Mouse (Mus musculus) stomach, embryonic 15.5 days (tissue): ENCODE measurements around the gene Cib1. TPM values are rescaled to one million over a fixed set of nuclear protein-coding genes. Genes with fewer than 3 reads are reported as not detected.
A peak's percentile ranks its signal among the peaks of the same experiment; 100 is the strongest.

Source experiments
- ATAC-seq: fragments of 200-750 bp; cut with Nextera tagmentation; 2 replicates; pipeline ENCODE4 v1.8.0; 2017; ENCODE audit warnings: low read depth, moderate number of reproducible peaks, moderate TSS enrichment; ENCODE audit not compliant: insufficient read depth, low FRiP score
- H3K27ac ChIP-seq: fragments of 300-500 bp; sonication (generic); 2 replicates; pipeline ENCODE4 v1.5.1; 2015; ENCODE audit warnings: mild to moderate bottlenecking, inconsistent platforms
- H3K27me3 ChIP-seq: fragments of 300-500 bp; sonication (generic); replicated peaks from 2 replicates; pipeline ENCODE4 v1.6.1; 2015; ENCODE audit warnings: inconsistent platforms
- H3K36me3 ChIP-seq: fragments of 300-500 bp; sonication (generic); 2 replicates; pipeline ENCODE4 v1.6.1; 2015; ENCODE audit warnings: inconsistent platforms
- H3K4me1 ChIP-seq: fragments of 300-500 bp; sonication (generic); 2 replicates; pipeline ENCODE4 v1.6.1; 2015; ENCODE audit warnings: inconsistent platforms
- H3K4me2 ChIP-seq: fragments of 300-500 bp; sonication (generic); 2 replicates; pipeline ENCODE4 v1.6.1; 2015; ENCODE audit warnings: mild to moderate bottlenecking, inconsistent platforms
- H3K4me3 ChIP-seq: fragments of 300-500 bp; sonication (generic); replicated peaks from 2 replicates; pipeline ENCODE4 v1.5.1; 2015; ENCODE audit warnings: inconsistent platforms
- H3K9ac ChIP-seq: fragments of 300-500 bp; sonication (generic); 2 replicates; pipeline ENCODE4 v1.6.1; 2015; ENCODE audit warnings: inconsistent platforms
- H3K9me3 ChIP-seq: fragments of 300-500 bp; sonication (generic); 2 replicates; pipeline ENCODE4 v1.6.1; 2016; ENCODE audit warnings: inconsistent platforms
- WGBS: fragments of 180-500 bp; shearing (Covaris S2); methylation state at CpG from one replicate; pipeline ENCODE4 v1.1.7; 2015; 5-methylcytosine and 5-hydroxymethylcytosine counted together
- polyA plus RNA-seq: library from polyadenylated mRNA; unstranded; fragments of >200 nt; fragmentation: Nextera tagmentation; extraction: Ambion mirVana; gene quantifications from 2 replicates; pipeline ENCODE4 v1.2.1, GENCODE M21; 2015

Gene Cib1
- polyA plus RNA-seq, 1 experiment from 2014 or later = 158 TPM

DNA sequence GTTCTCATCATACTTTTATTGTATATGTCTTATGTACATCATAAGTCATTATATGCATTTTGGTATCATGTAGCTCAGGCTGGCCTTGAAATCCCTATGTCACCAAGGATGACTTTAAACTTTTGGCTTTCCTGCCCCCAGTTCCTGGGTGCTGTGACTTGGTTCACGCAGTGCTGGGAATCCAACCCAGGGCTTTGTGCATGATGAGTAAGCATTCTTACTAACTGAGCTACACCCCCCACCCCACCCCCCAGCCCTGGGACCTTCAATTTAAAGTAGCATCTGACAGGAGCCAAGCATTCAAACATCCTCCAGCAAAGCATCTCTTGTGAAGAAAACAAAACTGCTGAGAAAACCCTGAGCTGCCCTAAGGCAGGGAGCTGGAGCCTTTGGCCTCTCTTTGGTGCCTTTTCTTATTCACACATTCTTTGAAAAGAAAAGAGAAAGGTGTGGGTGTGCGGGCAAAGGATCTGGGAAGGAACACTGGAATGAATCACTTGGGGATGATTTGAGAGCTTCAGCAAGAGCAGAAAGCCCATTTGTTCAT, 44.0 kb downstream of the Cib1 start:
- 74% methylated on average over 2 of the region's 2 CpGs for WGBS

DNA sequence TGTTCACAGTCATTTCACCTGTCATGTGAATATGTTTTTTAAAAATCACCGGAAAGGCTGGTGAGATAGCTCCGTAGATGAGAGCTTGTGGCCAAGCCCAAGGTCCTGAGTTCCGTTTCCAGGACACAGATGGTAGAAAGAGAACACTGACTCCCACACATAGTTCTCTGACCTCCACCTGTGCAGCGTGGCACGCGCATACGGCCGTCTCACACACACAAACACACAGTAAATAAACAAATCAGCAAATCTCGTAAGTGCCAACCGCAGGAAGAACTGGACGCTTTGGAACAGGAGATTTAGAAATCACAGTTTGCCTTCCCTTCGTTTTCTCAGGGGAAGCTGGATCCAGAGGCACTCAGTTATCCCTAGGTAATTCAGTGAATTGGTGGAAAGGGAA, 45.1 kb downstream of the Cib1 start:
- WGBS = 66% methylated on average over 12 of the region's 12 CpGs
- H3K9ac ChIP-seq = peak overlapping the region; percentile 19; the same call in 1 of the 2 replicates

More for the DNA sequence above, 44.0 kb downstream of the Cib1 start:
- ATAC-seq = no peak
- Histone ChIP-seq H3K27ac (peak overlapping the region; percentile 58), H3K4me1 (peaks cover 45% of the 10 kb centered on the region), H3K36me3 (no peaks in the 10 kb centered on the region), H3K9ac (no peak overlapping the region), H3K4me2 (no peak overlapping the region), H3K27me3 (no peaks in the 10 kb centered on the region), H3K9me3 (no peaks in the 10 kb centered on the region), H3K4me3 (no peak overlapping the region)

DNA sequence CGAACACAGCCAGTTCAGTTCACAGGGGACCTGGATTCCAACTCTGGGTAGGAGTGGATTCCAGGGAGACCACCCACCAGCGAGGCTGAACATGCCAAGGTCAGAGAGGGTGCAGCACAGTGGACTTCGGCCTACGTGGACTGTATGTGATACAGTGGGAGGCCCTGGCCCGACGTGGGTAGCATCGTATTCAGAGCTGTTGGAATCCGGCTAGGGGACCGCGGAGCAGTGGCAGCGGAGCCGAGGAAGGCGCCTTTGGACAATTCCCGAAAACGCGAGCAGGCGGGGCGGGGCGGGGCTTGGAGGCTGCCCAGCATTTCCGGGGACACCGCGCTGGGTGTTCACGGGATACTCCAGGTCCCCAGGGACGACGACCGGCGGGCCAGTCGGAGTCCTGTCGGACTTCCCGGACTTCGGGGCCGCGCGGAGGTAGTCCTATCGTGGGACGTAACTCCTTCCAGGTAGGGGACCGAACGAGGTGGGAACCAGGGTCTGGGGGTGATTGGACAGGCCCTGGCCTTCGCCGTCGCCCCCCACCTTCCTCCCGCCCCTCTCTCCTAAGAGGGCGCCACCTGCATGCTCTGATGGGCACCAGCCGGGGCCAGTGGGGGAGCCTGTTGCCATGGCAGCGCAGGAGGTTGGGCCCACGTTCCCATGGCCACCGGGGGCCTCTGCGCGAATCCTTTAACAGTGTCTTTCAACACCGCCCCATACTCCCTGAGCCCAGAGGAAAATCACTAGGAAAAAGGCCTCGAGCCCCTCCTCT, 45.9 kb downstream of the Cib1 start, which contains the start of gene Sema4b:
Gene Sema4b (plus strand): TSS at position 311 of the 766 bp plus-strand sequence.
- H3K9ac ChIP-seq = peak within 1 kb of the TSS; percentile 42; the same call in 1 of the 2 replicates
- under 1% methylated on average over 51 of the region's 51 CpGs for WGBS

More for the DNA sequence above, 45.1 kb downstream of the Cib1 start:
- ATAC-seq = no peak
- no peaks in the 10 kb centered on the region for H3K9me3 ChIP-seq
- H3K36me3 ChIP-seq = no peaks in the 10 kb centered on the region
- H3K4me3 ChIP-seq = peak overlapping the region; percentile 64
- peak overlapping the region; percentile 91 for H3K27ac ChIP-seq
- peaks cover 39% of the 10 kb centered on the region for H3K4me1 ChIP-seq
- H3K27me3 ChIP-seq = no peaks in the 10 kb centered on the region
- H3K4me2 ChIP-seq = peak overlapping the region; percentile 85

DNA sequence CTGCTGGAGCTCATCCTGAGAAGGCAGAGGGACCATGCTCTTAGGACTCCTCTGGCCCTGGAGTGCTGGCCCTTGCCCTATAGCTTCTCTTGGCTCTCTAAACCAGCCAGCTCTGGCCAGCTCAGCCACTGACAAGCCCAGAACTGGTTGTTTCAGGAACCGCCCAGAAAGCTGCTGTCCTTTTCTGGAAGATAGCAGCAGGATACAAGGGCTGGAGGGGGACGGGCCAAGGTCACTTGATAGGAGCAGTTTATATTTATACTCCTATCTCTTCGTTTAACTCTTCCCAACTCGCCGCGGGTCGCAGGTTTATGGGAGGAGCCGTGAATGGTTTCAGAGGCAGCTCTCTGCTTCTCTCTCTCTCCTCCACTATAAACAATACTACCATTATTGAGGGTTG, 46.6 kb downstream of the Cib1 start:
- Histone ChIP-seq H3K27me3 (no peaks in the 10 kb centered on the region), H3K9me3 (no peaks in the 10 kb centered on the region), H3K36me3 (no peaks in the 10 kb centered on the region), H3K4me1 (peaks cover 24% of the 10 kb centered on the region), H3K27ac (peak overlapping the region; percentile 91), H3K4me3 (peak overlapping the region; percentile 64), H3K4me2 (peak overlapping the region; percentile 85), H3K9ac (peak overlapping the region; percentile 42; the same call in 1 of the 2 replicates)
- 19% methylated on average over 8 of the region's 8 CpGs for WGBS
- peak; percentile 38 for ATAC-seq

More for the DNA sequence above, 45.9 kb downstream of the Cib1 start, which contains the start of gene Sema4b:
- no peaks in the 10 kb centered on the region for H3K9me3 ChIP-seq
- no peaks in the 10 kb centered on the region for H3K27me3 ChIP-seq
- H3K27ac ChIP-seq = peak within 1 kb of the TSS; percentile 91
- H3K4me3 ChIP-seq = peak within 1 kb of the TSS; percentile 64
- H3K4me2 ChIP-seq = peak within 1 kb of the TSS; percentile 85
- H3K4me1 ChIP-seq = peaks cover 31% of the 10 kb centered on the region
- H3K36me3 ChIP-seq = no peaks in the 10 kb centered on the region
- ATAC-seq = peak; percentile 85

DNA sequence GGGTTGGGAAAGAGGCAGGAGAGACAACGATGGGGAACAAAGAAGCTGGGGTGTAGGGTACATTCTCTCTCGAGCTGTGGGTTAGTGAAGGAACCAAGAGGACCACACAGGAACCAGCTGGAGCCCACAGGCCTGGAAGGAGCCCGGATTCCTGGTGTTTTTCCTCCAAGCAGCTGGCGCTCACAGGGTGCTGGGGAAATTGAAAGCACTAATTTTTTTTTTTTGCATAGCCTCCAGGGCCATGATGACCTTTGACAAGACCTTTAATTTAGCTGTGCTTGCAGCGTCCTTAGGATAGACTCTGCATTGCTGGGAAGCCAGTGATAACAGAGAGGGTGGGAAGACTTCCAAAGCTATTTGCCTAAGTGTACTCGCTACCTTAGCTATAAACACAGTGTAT, 47.6 kb downstream of the Cib1 start:
- H3K27me3 ChIP-seq = no peaks in the 10 kb centered on the region
- no peaks in the 10 kb centered on the region for H3K9me3 ChIP-seq
- peaks cover 18% of the 10 kb centered on the region for H3K4me1 ChIP-seq
- no peak overlapping the region for H3K4me2 ChIP-seq
- no peak overlapping the region for H3K4me3 ChIP-seq
- no peaks in the 10 kb centered on the region for H3K36me3 ChIP-seq
- WGBS = 52% methylated on average over 6 of the region's 6 CpGs
- ATAC-seq = no peak
- H3K27ac ChIP-seq = peak overlapping the region; percentile 51
- no peak overlapping the region for H3K9ac ChIP-seq

DNA sequence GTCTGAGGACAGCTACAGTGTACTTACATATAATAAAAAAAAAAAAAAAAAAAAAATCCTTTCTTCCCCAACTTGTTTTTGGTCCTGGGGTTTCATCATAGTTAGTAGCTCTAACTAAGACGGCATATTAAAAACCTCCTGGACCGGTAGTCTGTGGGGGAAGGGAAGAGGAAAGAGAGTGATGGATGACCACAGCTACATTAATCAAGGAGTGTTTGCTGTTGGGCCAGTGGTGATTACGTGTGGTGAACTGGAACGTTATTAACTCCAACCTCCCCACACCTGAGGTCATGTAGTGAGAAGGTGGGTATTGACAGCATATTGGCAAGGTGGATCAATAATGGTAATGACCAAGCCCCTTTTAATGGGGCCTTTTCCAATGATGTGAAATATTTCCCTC, 48.1 kb downstream of the Cib1 start:
- Histone ChIP-seq H3K9ac (no peak overlapping the region), H3K4me3 (no peak overlapping the region), H3K27me3 (no peaks in the 10 kb centered on the region), H3K36me3 (no peaks in the 10 kb centered on the region), H3K4me1 (peaks cover 18% of the 10 kb centered on the region), H3K4me2 (no peak overlapping the region), H3K27ac (peak overlapping the region; percentile 51), H3K9me3 (no peaks in the 10 kb centered on the region)
- no peak for ATAC-seq
- WGBS = 28% methylated on average over 4 of the region's 4 CpGs

DNA sequence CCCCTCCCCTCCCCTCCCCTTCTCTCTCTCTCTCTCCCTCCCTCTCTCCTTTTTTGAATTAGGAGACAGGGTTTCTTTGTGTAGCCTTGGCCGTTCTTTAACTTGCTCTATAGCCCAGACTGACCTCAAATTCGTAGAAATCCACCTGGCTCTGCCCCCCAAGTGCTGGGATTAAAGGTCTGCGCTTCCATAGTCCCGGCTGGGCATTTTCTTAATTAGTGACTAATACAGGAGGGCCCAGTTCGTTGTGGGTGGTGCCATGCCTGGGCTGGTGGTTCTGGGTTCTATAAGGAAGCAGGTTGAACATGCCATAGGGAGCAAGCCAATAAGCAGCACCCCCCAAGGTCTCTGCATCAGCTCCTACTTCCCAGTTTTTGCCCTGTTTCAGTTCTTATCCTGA, 48.6 kb downstream of the Cib1 start:
- no peak overlapping the region for H3K4me3 ChIP-seq
- no peak overlapping the region for H3K27ac ChIP-seq
- H3K4me1 ChIP-seq = peaks cover 15% of the 10 kb centered on the region
- H3K9ac ChIP-seq = no peak overlapping the region
- no peaks in the 10 kb centered on the region for H3K36me3 ChIP-seq
- H3K27me3 ChIP-seq = no peaks in the 10 kb centered on the region
- no peaks in the 10 kb centered on the region for H3K9me3 ChIP-seq
- 60% methylated on average over 5 of the region's 5 CpGs for WGBS
- no peak overlapping the region for H3K4me2 ChIP-seq
- ATAC-seq = no peak

DNA sequence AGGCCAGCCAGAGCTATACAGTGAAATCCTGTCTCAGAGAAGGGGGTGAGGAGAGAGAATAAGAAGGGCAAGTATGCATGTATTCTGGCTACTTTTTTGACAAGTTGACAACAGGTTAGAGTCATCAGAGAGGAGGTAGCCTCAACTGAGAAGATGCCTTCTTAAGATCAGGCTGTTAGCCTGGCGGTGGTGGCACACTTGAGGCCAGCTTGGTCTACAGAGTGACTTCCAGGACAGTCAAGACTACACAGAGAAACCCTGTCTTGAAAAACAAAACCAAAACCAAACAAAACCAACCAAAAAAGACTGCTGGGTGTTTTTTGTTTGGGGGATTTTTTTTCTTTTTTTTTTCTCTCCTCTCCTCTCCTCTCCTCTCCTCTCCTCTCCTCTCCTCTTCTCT, 49.1 kb downstream of the Cib1 start:
- Histone ChIP-seq H3K4me3 (no peak overlapping the region), H3K36me3 (no peaks in the 10 kb centered on the region), H3K27ac (no peak overlapping the region), H3K9me3 (no peaks in the 10 kb centered on the region), H3K9ac (no peak overlapping the region), H3K27me3 (no peaks in the 10 kb centered on the region), H3K4me1 (peaks cover 14% of the 10 kb centered on the region), H3K4me2 (no peak overlapping the region)
- no peak for ATAC-seq
- WGBS = 94% methylated on average over 1 of the region's 1 CpGs

DNA sequence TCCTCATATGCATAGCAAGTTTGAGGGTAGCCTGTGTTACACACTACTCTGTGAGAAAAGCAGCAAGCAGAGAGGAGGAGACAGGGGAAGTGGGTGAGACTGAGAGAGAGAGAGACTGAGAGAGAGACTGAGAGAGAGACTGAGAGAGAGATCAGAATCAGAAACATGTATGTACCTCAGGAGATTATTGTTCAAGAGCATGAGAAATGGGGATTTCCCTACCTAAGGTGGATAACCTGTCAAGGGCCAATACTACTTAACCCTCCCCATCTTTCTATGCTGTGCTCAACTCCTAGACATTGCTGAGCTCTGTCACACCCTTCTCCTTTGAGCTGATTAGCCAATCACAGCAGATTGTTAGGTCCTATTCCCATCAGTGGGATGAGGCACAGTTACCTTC, 50.5 kb downstream of the Cib1 start:
- Histone ChIP-seq H3K4me1 (peaks cover 12% of the 10 kb centered on the region), H3K27ac (no peak overlapping the region), H3K27me3 (no peaks in the 10 kb centered on the region), H3K9me3 (no peaks in the 10 kb centered on the region), H3K4me2 (no peak overlapping the region), H3K4me3 (no peak overlapping the region), H3K36me3 (no peaks in the 10 kb centered on the region), H3K9ac (no peak overlapping the region)
- no peak for ATAC-seq

DNA sequence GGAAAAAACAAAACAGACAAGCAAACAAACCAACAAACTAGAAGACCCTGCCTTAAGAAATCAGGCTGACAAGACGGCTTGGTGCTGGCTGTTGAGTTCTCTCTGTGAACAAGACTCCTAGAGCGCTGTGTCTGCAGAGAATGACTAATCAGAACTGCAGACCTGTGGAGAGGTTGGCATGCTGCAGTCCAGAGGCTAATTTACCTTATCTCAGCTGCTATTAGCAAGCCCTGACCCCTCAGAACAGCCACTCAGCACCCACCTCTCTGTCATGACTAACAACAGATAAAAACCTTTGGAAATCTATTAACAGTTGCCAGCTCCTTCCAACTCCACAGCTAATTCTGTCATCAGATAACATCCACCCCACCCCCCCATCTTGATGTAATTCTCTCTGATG, 51.5 kb downstream of the Cib1 start:
- 31% methylated on average over 2 of the region's 2 CpGs for WGBS
- Histone ChIP-seq H3K4me1 (peaks cover 6% of the 10 kb centered on the region; the same call in 1 of the 2 replicates), H3K4me2 (no peak overlapping the region), H3K9ac (no peak overlapping the region), H3K4me3 (no peak overlapping the region), H3K27me3 (no peaks in the 10 kb centered on the region), H3K36me3 (no peaks in the 10 kb centered on the region), H3K9me3 (no peaks in the 10 kb centered on the region), H3K27ac (no peak overlapping the region)
- no peak for ATAC-seq

DNA sequence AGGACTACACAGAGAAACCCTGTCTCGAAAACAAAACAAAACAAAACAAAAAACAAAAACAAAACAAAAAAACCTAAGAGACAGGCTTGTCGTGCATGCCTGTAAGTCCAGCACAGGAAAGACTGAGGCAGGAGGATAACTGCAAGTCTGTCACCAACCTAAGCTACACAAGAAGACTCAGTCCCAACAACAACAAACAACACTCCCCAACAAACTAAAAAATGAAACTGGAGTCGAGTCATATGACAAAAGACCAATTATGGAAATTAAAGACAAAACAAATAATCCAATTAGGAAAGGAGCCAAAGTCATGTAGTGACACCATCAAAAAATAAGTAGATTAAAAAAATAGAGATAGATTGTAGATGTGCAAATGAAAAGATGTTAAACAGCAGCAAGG, 52.4 kb downstream of the Cib1 start:
- no peak overlapping the region for H3K9ac ChIP-seq
- no peak overlapping the region for H3K4me3 ChIP-seq
- 0 out of 2 replicates have a peak, but pooled peaks cover 3% of the 10 kb centered on the region for H3K4me1 ChIP-seq
- no peaks in the 10 kb centered on the region for H3K36me3 ChIP-seq
- H3K9me3 ChIP-seq = no peaks in the 10 kb centered on the region
- H3K27ac ChIP-seq = no peak overlapping the region
- 83% methylated on average over 3 of the region's 3 CpGs for WGBS
- ATAC-seq = no peak
- H3K27me3 ChIP-seq = no peaks in the 10 kb centered on the region
- H3K4me2 ChIP-seq = no peak overlapping the region

DNA sequence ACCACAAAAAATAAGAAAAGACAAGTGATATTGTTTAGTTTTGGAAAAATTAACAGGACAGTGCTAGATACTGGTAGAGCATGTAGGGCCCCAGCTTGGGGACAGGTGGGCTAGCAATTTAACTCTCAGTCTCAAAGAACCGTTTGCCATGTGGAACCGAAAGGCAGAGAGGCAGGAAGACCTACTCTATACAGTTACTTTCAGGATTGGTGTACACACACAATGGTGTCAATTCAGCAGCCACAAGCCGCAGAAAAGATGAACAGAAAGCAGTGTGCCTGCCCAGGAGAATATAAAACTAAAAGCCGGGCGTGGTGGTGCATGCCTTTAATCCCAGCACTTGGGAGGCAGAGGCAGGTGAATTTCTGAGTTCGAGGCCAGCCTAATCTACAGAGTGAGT, 52.8 kb downstream of the Cib1 start:
- Histone ChIP-seq H3K27ac (no peak overlapping the region), H3K4me2 (no peak overlapping the region), H3K4me3 (no peak overlapping the region), H3K27me3 (no peaks in the 10 kb centered on the region), H3K36me3 (no peaks in the 10 kb centered on the region), H3K9me3 (no peaks in the 10 kb centered on the region), H3K9ac (no peak overlapping the region), H3K4me1 (0 out of 2 replicates have a peak, but pooled peaks cover 3% of the 10 kb centered on the region)
- no peak for ATAC-seq
- WGBS = 81% methylated on average over 6 of the region's 6 CpGs
